Mouse (Mus musculus): ENCODE results near the gene Trex1.

DNA sequence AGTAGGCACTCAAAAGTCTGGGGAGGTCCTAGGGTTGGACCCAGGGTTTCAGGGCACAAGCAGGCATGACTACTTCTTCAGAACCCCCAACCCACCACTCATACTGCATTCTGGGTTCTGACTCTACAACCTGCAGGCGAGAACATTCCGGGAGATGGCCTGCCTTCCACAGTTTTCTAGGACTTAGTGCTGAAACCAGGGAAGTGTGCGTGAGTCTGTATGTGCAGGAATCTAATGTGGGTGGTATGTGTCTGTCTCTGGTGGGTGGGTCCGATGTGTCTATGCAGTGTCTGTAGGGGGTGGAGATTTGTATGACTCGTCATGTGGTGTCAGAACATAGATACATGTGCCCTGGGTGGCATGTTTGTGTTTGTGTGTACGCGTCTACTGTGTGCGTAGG is 38.8 kb upstream of the Trex1 start:
- TF ChIP-seq CTCF (IDR thresholded peaks at IDR 0.05; ENCODE audit: insufficient read depth, low read depth, low read length) = no peak
- TF ChIP-seq POLR2A (IDR thresholded peaks at IDR 0.05; ENCODE audit: insufficient read depth, low read depth, low read length) = no peak
